Mouse (Mus musculus) regulatory T cell (primary cell): ENCODE results near the gene B9d1.

Experiments
- in situ Hi-C: fragments of 300-600 bp; cut with MboI, MseI; formaldehyde crosslinking; loops from one replicate; pipeline ENCODE4 v1.15.1; 2025; ENCODE audit warnings: high pct_unique_total_duplicates

Gene B9d1

DNA sequence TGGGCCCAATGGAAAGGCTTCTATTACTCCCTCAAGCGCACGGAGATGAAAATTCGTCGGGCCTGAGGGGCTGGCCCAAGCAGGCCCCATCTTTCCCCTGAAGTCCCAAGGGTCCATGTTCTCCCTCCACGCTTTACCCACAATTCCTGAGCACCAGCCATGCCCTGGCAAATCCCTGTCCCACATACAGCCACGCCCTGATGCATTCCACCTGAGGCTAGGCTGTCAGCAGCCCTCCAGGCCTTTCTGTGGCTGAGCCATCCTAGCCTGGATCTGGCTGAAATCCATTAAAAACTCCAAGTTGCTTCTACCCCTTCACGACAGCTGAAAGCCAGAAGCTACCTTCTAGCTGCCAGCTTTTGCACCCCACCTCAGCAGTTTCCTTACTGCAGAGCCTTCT, 17.0 kb upstream of the B9d1 start:
- in situ Hi-C loops, result loop anchor here (5.0 kb wide), 1 partner anchor 36 kb away; the partner anchor contains the start of gene Rnf112

DNA sequence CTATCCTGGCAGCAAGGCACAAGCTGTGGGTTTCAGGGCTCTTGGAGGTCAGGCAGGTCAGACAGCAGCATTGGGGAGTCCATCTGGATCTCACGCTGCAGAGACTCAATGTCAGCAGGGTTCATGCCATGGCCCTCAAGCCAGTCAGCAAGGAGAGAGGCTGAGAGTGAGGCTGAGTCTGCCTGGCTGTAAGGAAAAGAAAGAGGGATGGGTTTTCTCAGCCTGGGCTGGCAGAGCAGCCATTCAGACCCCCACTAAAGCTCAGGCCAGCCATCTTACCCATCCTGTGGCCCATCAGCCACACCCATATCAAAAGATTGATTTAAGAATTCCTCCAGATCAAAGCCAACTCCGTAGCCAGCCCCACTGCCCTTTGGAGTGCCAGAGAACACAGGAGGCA, 15.9 kb upstream of the B9d1 start:
- in situ Hi-C loops, result loop anchor here (5.0 kb wide), 1 partner anchor 37 kb away; the partner anchor contains the start of gene Rnf112

DNA sequence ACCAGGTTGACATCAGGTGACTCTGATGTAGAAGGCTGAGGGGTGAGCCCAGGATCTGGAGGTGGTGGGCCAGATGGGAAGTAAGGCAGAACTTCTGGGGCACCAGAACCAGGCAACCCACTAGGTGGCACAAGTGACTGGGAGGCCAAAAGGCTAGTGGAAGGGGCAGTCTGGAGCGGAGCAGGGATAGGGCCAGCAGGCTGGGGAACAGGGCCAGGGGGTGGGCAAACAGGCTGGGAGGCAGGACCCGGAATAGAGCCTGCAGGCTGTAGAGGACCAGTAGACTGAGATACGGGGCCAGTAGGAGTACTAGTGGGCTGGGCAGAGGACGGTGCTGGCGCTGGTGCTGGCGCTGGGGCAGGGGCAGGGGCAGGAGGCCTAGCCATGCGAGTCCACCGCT, 15.1 kb upstream of the B9d1 start:
- in situ Hi-C loops, result loop anchor here (5.0 kb wide), 1 partner anchor 38 kb away; the partner anchor contains the start of gene Rnf112

DNA sequence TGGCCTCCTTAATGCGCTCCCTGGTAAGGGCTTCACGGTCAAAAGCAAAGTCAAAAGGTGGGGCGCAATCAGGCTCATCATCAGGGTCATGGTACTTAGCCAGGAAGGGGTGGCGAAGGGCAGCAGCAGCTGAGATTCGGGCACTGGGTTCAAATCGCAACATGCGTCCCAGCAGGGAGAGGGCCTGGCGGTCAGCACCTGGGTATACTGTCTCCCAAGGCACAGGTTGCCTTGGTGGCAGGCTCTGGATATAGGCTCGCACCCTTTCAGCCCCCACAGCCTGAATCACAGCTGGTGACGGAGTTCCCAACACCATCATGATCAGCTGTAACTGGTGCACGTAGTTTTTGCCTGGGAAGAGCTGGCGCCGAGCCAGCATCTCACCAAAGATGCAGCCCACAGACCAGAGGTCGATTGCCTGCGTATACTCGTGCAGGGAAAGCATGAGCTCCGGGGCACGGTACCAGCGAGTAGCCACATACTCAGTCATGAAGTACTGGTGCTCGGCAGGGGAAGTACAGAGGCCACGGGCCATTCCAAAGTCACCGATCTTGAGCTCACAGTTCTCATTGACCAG, 13.9 kb upstream of the B9d1 start:
- in situ Hi-C loops, result no loop called here

DNA sequence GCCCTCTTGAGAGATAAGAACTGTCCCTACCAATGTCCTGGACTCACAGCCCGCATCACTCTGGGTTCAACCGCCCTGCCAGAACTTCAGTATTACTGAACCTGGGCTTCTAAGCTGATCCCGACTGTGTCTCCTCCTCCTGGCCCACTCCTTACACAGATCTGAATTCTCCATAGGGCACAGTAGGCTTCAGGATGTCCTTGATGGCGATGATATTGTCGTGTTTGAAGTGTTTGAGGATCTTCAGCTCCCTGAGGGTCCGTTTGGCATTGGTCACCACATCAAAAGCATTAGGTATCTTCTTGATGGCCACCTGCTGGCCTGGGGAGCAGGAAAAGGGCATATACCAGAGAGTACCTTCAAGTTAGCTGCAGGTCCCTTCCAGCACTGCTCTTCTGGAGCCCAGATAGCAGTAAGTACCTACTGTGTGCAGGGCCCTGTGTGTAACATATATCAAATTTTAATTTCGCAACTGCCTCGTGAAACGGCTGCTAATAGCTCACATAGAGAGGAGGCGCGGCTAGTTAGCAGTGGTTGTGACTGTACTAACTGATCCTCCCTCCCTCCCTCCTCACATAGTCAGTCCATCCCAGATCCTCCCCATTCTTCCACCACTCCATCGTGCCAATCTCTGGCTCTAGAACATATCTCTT, 12.1 kb upstream of the B9d1 start:
- in situ Hi-C loops, result no loop called here

DNA sequence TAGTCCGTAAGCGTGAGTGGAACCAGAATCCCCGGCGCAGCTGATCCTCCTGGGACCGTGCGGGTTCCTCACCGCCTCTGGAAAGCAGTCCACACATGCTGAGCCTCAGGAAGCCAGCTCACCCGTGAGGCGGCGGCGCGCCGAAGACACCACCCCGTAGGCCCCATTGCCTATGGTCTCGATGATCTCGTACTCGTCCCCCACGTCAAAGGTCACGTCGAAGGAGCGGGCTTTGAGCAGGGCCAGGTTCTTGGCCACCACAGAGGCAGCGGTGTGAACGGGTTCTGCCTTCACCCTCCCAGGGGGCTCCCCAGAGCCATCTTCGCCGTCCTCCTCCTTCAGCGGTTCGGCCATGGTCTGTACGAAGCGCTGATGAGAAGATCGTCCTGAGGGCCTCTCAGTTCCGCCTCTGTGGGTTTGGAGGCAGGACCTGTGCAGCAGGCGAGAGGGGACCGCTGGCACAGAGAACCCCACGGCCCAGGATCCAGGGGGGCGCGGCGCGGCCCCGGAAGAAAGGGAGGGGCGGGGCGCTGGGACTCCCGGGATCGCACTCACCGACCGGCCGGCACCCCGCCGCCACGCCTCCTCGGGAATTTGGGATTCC, 11.3 kb upstream of the B9d1 start:
- in situ Hi-C loops, result no loop called here

DNA sequence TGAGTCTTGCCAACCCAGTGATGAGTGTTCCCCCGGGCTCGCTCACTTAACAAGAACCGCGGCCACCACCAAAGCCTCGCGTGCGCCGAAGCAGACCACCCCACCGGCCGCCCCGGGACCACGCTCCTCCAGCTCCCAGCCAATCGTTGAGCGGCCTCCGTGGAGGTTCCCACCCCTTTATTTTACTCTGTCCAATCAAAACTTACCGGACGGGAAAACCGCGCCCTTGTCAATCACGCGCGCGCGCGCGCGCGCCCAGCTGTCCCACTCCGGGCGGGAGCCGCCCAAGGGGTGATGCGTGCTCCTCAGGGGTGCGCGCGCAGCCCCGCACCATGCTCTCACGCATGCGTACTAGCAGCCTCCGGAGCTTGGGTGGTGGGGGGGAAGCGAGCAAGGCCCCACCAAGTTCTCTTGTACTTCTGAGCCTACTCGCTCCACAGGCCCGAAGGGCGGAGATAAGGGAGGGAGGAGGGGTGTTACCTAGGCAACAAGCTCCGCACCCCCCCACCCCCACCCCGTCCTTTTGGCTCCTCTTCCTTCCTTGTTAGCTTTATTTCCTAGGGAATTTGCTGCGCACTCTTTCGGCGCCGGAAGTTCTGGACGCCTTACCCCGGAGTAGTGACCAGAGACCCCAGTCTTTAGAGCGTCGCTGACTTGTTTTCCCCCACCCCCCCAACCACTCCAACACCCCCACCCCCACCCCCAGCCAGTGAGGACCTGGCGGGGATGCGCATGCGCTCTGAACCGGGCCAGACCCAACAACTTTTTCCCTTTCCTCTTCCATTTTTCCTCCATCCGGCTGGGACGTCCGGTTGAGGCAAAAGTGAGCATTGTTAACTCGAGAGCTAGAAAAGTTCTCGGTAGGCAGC, 10.6 kb upstream of the B9d1 start, which contains the start of gene Mapk7:
TSS of gene Mapk7 (minus strand) at position 278 of the 869 bp plus-strand sequence.
- in situ Hi-C loops, result no loop called here

DNA sequence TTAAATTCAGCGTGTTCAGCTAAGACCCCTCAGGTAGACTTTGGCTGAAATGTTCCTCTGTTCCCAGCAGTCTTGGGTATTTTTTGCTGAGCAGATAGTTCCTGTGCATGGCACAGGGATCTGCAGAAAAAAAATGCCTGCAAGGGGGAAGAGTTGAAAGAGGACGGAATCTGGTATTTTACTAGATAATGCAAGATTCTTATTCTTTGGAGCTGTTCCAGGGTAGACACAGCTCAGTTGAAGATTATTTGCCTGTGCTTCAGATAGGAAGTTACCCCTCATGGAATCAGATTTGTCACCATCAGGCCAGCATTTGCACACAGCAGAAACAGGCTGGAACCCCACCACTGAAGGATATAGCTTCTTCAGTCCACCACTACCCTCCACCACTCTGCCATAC, 9.4 kb upstream of the B9d1 start:
- in situ Hi-C loops, result no loop called here

DNA sequence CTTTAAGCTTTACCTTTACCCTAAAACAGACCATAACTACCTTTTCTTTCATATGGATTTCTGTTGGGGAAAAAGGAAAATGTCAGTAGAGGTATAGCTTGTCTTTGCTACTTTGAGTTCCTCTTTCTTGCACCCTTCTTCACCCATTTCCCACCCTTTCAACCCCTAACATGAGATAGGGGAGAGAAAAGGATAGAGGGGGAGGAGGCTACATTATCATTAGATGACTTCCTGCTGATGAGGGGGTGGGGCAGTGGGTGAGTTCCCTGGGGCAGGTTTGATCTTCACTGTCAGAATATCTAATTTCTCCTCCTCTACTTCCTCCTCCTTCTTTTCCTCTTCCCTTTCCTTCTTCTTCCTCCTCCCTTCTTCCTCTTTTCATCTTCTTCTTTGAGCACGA, 7.5 kb upstream of the B9d1 start:
- in situ Hi-C loops, result no loop called here

DNA sequence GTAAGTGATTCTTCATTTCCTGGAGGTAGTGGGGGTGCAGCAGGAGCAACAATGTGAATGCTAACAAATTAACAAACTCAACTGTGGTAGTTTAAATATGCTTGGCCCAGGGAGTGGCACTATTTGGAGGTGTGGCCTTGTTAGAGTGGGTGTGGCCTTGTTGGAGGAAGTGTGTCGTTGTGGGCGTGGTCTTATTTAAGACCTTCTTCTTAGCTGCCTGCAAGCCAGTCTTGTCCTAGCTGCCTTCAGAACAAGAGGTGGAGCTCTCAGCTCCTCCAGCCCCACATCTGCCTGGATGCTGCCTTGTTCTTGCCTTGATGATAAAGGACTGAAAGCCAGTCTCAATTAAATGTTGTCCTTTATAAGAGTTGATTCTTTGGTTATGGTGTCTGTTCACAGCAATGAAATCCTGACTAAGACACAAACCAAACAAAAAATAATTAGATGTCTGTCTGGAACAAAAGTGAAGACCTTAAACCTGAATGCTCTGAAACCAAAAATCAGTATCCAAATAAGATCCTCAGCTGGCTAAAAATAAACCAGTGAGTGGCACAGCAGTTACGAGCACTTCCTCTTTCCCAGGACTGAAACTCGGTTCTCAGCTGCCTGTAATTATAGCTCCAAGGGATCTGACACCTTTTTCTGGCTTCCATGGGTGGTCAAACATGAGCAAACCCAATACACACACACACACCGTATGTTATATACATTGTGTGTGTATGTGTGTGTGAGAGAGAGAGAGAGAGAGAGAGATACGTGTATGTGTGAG, 6.0 kb upstream of the B9d1 start:
- in situ Hi-C loops, result no loop called here

DNA sequence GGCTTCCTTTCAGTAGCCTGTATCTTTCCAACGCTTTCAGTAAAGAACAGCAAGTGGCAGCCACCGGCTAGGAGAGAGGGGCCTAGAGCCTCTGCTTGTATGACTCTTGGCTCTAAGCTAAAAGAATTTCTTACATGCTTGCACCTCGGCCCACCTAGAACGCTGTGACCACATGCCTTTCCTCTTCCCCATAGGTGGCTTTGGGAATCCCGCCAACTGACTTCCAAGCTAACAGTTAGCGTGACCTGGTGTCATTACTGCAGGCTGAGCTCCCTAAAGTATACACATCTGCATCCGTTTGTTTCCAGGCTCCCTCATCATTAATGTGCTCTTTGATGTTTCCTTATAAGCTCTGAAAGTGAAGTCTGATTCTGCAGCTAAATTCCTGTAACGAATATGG, 1.0 kb upstream of the B9d1 start:
- in situ Hi-C loops, result no loop called here

DNA sequence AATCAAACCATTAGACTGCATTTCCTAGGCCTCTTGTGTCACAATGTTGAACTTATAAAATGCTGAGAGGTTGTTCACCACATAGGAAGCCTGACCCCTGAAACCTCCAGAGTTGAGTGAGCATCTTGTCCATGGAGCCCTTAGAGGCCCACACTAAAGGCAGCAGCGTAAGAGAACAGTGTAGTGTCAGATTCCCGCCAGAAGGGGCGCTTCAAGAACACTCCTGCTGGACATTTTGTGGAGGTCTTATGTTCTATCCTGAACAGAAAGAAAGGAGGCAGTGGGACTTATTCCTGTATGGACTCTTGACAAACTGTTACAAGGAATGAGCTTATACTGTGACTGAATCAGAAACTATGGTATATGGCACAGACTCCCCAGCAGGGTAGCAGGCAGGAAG, 10.0 kb downstream of the B9d1 start:
- in situ Hi-C loops, result no loop called here

DNA sequence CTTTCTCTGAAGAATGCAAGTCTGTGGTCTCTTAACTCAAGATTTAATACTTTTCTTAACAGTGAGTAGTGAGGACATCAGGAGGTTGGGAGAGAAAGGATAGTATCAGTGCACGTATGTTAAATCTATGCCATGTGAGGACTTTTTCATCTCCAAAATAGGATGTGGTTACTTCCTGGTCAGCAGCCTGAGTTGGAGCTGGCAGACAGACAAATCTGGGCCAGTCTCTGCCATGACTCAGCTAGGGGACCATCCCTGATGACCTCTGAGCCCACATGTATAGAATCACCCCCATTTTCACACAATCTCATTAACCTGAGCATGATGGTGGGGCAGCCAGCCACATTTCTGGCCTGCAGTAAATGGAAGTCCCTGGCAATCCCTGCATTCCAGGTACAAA, 13.0 kb downstream of the B9d1 start:
- in situ Hi-C loops, result no loop called here

DNA sequence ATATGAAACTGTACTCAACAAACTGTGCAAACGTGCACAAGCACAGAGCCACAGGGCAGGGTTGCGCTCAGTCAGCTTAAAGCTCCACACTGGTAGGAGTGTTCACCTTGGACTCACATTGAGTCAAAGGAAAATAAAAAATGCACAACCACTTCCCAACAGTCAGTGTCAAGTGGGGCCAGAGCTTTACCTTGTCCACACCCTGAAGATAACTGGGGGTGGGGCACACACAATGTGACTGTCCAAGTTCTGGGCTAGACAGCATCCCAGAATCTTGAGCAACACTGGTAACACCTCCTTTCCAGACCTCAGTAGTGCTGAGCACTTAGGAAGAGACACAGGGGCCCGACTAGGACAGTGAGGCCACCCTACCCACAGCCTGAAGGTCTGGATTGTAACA, 13.9 kb downstream of the B9d1 start:
- in situ Hi-C loops, result no loop called here

DNA sequence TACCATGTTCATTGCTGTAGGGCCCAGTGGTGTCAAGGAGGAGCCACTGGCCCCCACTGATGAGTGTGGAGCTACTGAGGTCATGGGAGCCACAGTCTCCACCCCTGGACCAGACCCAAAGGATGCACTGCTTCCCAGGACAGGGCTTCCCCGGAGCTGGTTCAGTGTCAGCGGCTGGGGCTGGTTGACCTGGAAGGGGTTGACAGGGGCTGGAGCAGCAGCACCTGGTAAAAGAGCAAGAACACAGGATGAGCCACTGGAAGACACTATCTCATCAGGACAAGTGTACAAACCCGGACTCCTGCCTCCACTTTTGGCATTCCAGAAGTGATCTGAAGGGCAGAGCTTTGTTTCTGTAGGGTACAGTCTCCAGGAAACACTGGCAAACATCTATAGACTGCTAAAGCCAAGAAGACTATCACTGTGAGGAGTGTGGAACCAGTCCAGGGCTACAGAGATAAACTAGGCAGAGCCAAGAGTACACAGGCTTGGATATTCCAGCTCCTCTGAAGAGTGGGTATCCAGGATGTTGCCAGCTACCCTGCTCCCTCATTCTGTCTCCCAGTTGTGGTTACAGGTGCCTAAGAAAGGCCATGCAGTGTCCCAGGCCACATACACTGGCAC, 14.7 kb downstream of the B9d1 start:
- in situ Hi-C loops, result no loop called here

DNA sequence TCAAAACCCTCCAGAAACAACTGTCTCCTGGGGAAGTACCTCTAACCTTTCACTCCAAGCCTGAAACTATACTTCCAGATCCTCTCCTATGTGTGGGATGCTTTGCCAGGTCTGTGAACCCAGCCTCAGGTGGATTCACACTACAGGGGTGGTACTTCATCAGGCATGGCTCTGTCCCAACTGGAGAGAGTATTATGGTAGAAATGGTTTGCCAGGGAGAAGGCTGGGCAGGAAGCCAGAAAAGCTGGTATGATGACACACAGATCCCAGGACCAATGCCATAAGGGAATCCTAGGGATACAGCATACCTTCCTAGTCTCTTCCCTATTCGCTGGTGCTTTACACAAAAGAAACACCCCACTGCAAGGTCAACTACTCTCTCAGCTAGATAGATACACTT, 21.9 kb downstream of the B9d1 start:
- in situ Hi-C loops, result no loop called here

DNA sequence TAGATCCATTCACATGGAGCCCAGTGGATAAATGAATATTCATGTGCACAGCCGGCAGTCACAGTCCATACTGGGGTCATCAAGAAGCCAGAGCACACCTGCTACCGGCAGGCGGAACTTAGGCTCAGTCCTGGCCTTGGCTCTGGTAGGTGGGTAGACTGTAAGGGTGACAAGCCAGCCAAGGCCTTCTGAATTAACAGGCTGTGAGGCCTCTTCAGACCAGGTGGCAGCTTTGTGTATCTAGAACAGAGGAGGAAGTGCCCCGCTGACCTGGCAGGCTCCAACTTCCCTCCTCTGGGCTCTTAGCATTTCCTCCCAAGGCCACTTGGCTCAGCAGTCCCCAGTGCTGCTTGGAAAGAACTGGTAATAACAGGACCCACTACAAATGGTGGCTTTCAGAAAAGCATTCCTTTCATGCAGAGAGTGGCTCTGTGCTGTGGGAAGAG, 24.3 kb downstream of the B9d1 start:
- in situ Hi-C loops, result no loop called here

DNA sequence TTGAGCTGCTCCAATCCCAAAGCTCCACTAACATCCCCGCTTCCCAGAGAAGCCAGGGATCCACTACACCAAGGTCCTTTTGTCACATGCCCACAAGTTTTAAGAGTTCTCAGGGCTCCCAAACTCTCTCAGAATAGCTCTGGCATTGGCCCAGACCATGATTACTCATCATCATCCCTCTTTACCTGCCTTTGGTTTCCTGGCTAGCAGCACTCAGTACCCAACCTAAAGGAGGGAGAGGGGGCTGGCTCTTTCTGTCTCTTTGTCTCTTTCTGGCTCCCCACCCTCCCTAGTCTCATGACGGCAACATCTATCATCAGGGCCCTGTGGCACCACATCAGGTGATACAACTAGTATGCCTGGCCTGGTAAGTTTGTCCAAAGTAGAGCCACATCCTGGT, 27.9 kb downstream of the B9d1 start:
- in situ Hi-C loops, result no loop called here

DNA sequence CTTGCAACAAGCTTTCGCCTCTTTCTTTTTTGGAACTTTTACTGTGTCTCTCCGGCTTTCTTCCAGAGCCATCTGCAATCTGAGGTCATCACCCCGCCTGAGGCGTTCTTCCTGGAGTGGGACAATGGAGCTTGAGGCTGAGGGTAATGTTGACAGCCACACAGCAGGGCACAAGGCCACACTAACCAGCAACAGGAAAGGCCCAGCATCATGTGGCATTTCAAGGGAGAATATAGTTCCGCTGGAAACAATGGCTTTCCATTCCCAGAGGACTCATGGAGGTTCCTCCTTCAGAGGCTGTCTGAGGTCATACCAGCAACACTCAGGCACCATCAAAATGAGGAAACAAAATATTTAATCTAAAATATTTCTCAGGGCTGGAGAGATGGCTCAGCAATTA, 28.6 kb downstream of the B9d1 start:
- in situ Hi-C loops, result no loop called here

DNA sequence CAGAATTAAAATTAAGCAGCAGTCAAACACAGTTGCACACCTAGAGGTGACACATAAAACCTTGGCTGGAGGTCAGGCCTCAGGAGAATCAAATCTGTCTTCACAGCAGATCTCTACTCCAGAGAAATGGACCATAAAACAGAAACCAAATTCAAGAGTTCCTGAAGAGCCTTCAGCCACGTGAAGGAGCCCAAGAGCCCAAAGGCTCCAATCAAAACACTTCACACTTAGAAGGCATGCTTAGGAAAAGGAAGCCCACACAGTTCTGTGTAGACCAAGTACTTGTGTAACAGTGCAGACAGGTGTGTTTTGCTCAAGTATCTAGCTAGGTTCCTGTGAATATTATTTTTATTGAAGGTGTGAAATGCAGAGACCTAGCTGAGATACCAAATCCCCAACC, 30.6 kb downstream of the B9d1 start:
- in situ Hi-C loops, result no loop called here

DNA sequence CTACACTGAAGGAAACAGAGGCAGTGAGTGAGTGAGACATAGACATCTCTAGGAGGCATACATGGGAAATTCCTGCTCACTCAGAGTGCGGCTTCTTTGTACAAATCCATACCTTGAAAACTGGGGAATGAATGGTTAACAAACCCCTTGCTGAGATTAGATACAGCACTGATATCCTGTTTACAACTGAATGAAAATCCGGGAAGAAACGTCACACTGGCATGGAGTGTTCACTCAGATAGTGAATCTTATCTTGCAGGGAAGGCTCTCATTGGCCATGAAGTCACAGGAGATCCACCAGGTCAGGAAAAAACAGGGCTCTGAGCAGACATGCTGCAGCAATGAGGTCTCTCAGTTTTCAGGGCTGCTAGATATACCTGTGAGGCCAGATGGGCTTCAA, 32.0 kb downstream of the B9d1 start:
- in situ Hi-C loops, result no loop called here
